Comparison of ENCODE assay signal across 11 mouse cellular contexts in genomic region chr6:108773480-108773879, GRCm38 (mm10).
"Had no signal": no experiment of that assay in that cellular context is flagged by ENCODE, and none has a peak within 500 bp of the region (broad histone marks: within the 10 kb centered on the region; RNA-seq: fewer than 3 reads in every experiment).

No protein-coding gene starts in this region.

- H3K9me3 ChIP-seq: embryonic facial prominence, embryonic 10.5 days; embryonic facial prominence, embryonic 12.5 days; embryonic facial prominence, embryonic 13.5 days; embryonic facial prominence, embryonic 15.5 days; forebrain, embryonic 10.5 days; forebrain, embryonic 12.5 days; forebrain, embryonic 13.5 days had no signal

- H3K4me2 ChIP-seq: embryonic facial prominence, embryonic 12.5 days; embryonic facial prominence, embryonic 13.5 days; embryonic facial prominence, embryonic 15.5 days; forebrain, embryonic 12.5 days; forebrain, embryonic 13.5 days had no signal

- H3K27me3 ChIP-seq: embryonic facial prominence, embryonic 12.5 days; embryonic facial prominence, embryonic 13.5 days; embryonic facial prominence, embryonic 15.5 days; forebrain, embryonic 12.5 days; forebrain, embryonic 13.5 days had no signal

- H3K9ac ChIP-seq: embryonic facial prominence, embryonic 12.5 days; embryonic facial prominence, embryonic 13.5 days; embryonic facial prominence, embryonic 15.5 days; forebrain, embryonic 12.5 days; forebrain, embryonic 13.5 days; forebrain, postnatal 0 days had no signal

- H3K4me1 ChIP-seq: embryonic facial prominence, embryonic 10.5 days; embryonic facial prominence, embryonic 12.5 days; embryonic facial prominence, embryonic 13.5 days; embryonic facial prominence, embryonic 15.5 days; forebrain, embryonic 10.5 days; forebrain, embryonic 12.5 days; forebrain, embryonic 13.5 days had no signal

- H3K27ac ChIP-seq: embryonic facial prominence, embryonic 10.5 days; embryonic facial prominence, embryonic 12.5 days; embryonic facial prominence, embryonic 13.5 days; embryonic facial prominence, embryonic 15.5 days; forebrain, embryonic 10.5 days; forebrain, embryonic 12.5 days; forebrain, embryonic 13.5 days; gastrocnemius, adult 2 months; heart, adult 2 months had no signal

- H3K4me3 ChIP-seq: embryonic facial prominence, embryonic 10.5 days; embryonic facial prominence, embryonic 12.5 days; embryonic facial prominence, embryonic 13.5 days; embryonic facial prominence, embryonic 15.5 days; erythroblast, embryonic 14.5 days; forebrain, embryonic 10.5 days; forebrain, embryonic 12.5 days; forebrain, embryonic 13.5 days; gastrocnemius, adult 2 months; heart, adult 2 months had no signal

- H3K36me3 ChIP-seq: embryonic facial prominence, embryonic 10.5 days; embryonic facial prominence, embryonic 12.5 days; embryonic facial prominence, embryonic 13.5 days; embryonic facial prominence, embryonic 15.5 days; forebrain, embryonic 10.5 days; forebrain, embryonic 12.5 days had no signal
